Comparison of ENCODE assay signal across 15 mouse cellular contexts in the genomic region with DNA sequence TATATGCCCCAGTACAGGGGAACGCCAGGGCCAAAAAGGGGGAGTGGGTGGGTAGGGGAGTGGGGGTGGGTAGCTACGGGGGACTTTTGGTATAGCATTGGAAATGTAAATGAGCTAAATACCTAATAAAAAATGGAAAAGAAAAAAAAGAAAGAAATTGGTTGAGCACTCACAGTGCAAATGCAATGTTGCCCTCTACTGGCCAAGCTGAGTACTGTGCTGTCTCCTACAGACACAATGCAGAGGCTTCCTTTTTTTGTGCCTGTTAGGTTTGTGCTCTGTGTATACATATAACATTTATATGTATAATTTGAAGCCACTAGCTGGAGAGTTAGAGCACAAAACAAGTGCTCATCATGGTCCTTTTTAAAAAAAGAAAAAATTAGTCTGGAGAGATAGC. TPM values are rescaled to one million over a fixed set of nuclear protein-coding genes. Genes with fewer than 3 reads are reported as not detected.
DNase-seq lines count a peak whose midpoint lies in the region; ATAC-seq and TF ChIP-seq lines count a peak whose summit lies in the region.
"Not testable (repeated sequence)": the region's sequence is repeated elsewhere in the genome, so short reads cannot be mapped to it uniquely, and the experiment has no call there.
"Had no signal": no experiment of that assay in that cellular context is flagged by ENCODE, and none has a peak within 500 bp of the region (broad histone marks: within the 10 kb centered on the region; RNA-seq: fewer than 3 reads in every experiment).

No protein-coding gene starts in this region.

- ATAC-seq in G1E (ENCODE audit: extremely low read depth, insufficient number of reproducible peaks, low FRiP score, poor library complexity, severe bottlenecking); hindbrain, postnatal 0 days; midbrain, postnatal 0 days (ENCODE audit: low FRiP score): not testable (repeated sequence)

- not testable (repeated sequence) for H3K36me3 ChIP-seq in G1E (replicated peaks); forebrain, embryonic 10.5 days (replicated peaks); hindbrain, postnatal 0 days (ENCODE audit: insufficient read depth, low read length); midbrain, postnatal 0 days (ENCODE audit: insufficient read depth, low read length)
- peaks cover 12% of the 10 kb centered on the region for H3K36me3 ChIP-seq in liver, adult 2 months (ENCODE audit: control insufficient read depth, insufficient read depth, low read length)

- 78% methylated on average over 2 of the region's 2 CpGs for WGBS in forebrain, embryonic 10.5 days
- 90% methylated on average over 2 of the region's 2 CpGs for WGBS in hindbrain, postnatal 0 days
- 64% methylated on average over 2 of the region's 2 CpGs for WGBS in liver, adult 2 months
- WGBS in midbrain, postnatal 0 days, result 67% methylated on average over 1 of the region's 2 CpGs

- not testable (repeated sequence) for H3K27ac ChIP-seq in forebrain, embryonic 10.5 days; hindbrain, postnatal 0 days; liver, adult 2 months (replicated peaks; ENCODE audit: insufficient read depth, low read depth, low read length); midbrain, postnatal 0 days (ENCODE audit: low read depth, low read length)

- not testable (repeated sequence) for TF ChIP-seq POLR2A in liver, adult 2 months (IDR thresholded peaks at IDR 0.05; ENCODE audit: extremely low read depth, insufficient read depth, low read length)

- not testable (repeated sequence) for H3K9ac ChIP-seq in hindbrain, postnatal 0 days (replicated peaks; ENCODE audit: low read length); liver, adult 2 months (ENCODE audit: low read depth, low read length); midbrain, postnatal 0 days (replicated peaks; ENCODE audit: low read length, poor library complexity, severe bottlenecking)

- H3K4me3 ChIP-seq in G1E (ENCODE audit: low read depth, low read length); forebrain, embryonic 10.5 days; hindbrain, postnatal 0 days (ENCODE audit: low read length); liver, adult 2 months (ENCODE audit: insufficient read depth, low read depth, low read length); midbrain, postnatal 0 days (ENCODE audit: low read depth, low read length): not testable (repeated sequence)

- H3K9me3 ChIP-seq in G1E (replicated peaks); forebrain, embryonic 10.5 days; hindbrain, postnatal 0 days (ENCODE audit: low read length); midbrain, postnatal 0 days (ENCODE audit: low read length): not testable (repeated sequence)

- H3K4me1 ChIP-seq in G1E (ENCODE audit: insufficient read depth, low read depth, low read length); forebrain, embryonic 10.5 days; hindbrain, postnatal 0 days (ENCODE audit: insufficient read depth, low read length); liver, adult 2 months (ENCODE audit: control insufficient read depth, insufficient read depth, low read length); midbrain, postnatal 0 days (ENCODE audit: insufficient read depth, low read length): not testable (repeated sequence)

- DNase-seq in G1E (ENCODE audit: low spot score), result not testable (repeated sequence)
- DNase-seq in c-Kit-positive CD71-negative TER-119-negative erythroid progenitor cells, embryonic 14.5 days (ENCODE audit: low read depth), result peak; percentile 14
- DNase-seq in forebrain, embryonic 10.5 days (ENCODE audit: extremely low spot score, low spot score), result peak; percentile 15
- peak; percentile 22 for DNase-seq in hindbrain, postnatal 0 days (ENCODE audit: low spot score)
- DNase-seq in layer of hippocampus, adult 11-12 months (ENCODE audit: low spot score), result peak; percentile 28
- peak; percentile 56 for DNase-seq in liver, adult 2 months (ENCODE audit: extremely low read depth, low read depth, low spot score)
- peak; percentile 19 for DNase-seq in midbrain, postnatal 0 days (ENCODE audit: low spot score)
- peak; percentile 45 for DNase-seq in testis, postnatal 10 days (ENCODE audit: low spot score)

- not testable (repeated sequence) for H3K27me3 ChIP-seq in G1E (ENCODE audit: insufficient read depth, low read length); forebrain, embryonic 10.5 days (ENCODE audit: poor library complexity, severe bottlenecking); hindbrain, postnatal 0 days (ENCODE audit: insufficient read depth, low read length); liver, adult 2 months (ENCODE audit: control insufficient read depth, insufficient read depth, low read length); midbrain, postnatal 0 days (ENCODE audit: insufficient read depth, low read length)

- TF ChIP-seq CTCF in G1E (IDR thresholded peaks at IDR 0.05; ENCODE audit: low read depth, low read length), result peak; percentile 29; the same call in 1 of the 2 replicates
- peak; percentile 64 for TF ChIP-seq CTCF in hindbrain, postnatal 0 days (IDR thresholded peaks at IDR 0.05; ENCODE audit: low read depth)
- peak; percentile 34; the same call in 1 of the 2 replicates for TF ChIP-seq CTCF in liver, adult 2 months (IDR thresholded peaks at IDR 0.05; ENCODE audit: low read depth, low read length)
- peak; percentile 61 for TF ChIP-seq CTCF in midbrain, postnatal 0 days (IDR thresholded peaks at IDR 0.05)

- not testable (repeated sequence) for H3K79me2 ChIP-seq in liver, adult 2 months (ENCODE audit: control insufficient read depth, insufficient read depth, low read length)

- H3K4me2 ChIP-seq in hindbrain, postnatal 0 days (ENCODE audit: low read depth, low read length); midbrain, postnatal 0 days (ENCODE audit: low read depth, low read length, poor library complexity, severe bottlenecking): not testable (repeated sequence)

RNA-seq across cellular contexts. Expression of gene Mup3, which starts 16.2 kb away (rescaled TPM):
- total RNA-seq in G1E (2014; fragmentation: Nextera tagmentation), result not detected in 2 replicates
- not detected in 2 replicates for total RNA-seq in G1E (2017)
- not detected in 2 replicates for polyA plus RNA-seq in G1E (2012)
- polyA plus RNA-seq in forebrain, embryonic 10.5 days (2016; fragmentation: Nextera tagmentation; extraction: Ambion mirVana), result not detected in 2 replicates
- not detected in 2 replicates for total RNA-seq in hindbrain, postnatal 0 days (2014; rRNA removed)
- not detected in 2 replicates for polyA plus RNA-seq in hindbrain, postnatal 0 days (2015; fragmentation: Nextera tagmentation; extraction: Ambion mirVana)
- total RNA-seq in liver, adult 2 months (2014; rRNA removed), result 3,491 and 9,418 TPM in 2 replicates
- 796 and 1,349 TPM in 2 replicates for polyA plus RNA-seq in liver, adult 2 months (2012; rRNA removed)
- not detected in 2 replicates for total RNA-seq in midbrain, postnatal 0 days (2014; rRNA removed)
- not detected in 2 replicates for polyA plus RNA-seq in midbrain, postnatal 0 days (2015; fragmentation: Nextera tagmentation; extraction: Ambion mirVana)
- total RNA-seq: megakaryocyte-erythroid progenitor cell, adult 5-6 weeks had no signal
- polyA plus RNA-seq: heart, embryonic 13.5 days; hindbrain, embryonic 16.5 days; liver, embryonic 12.5 days; neural tube, embryonic 11.5 days; stomach, embryonic 16.5 days had no signal

RNA-seq across cellular contexts. Expression of gene Mup21, which starts 47.3 kb away (rescaled TPM):
- total RNA-seq in G1E (2014; fragmentation: Nextera tagmentation), result not detected in 2 replicates
- total RNA-seq in G1E (2017), result not detected in 2 replicates
- not detected in 2 replicates for polyA plus RNA-seq in G1E (2012)
- not detected in 2 replicates for polyA plus RNA-seq in forebrain, embryonic 10.5 days (2016; fragmentation: Nextera tagmentation; extraction: Ambion mirVana)
- total RNA-seq in hindbrain, postnatal 0 days (2014; rRNA removed), result not detected in 2 replicates
- polyA plus RNA-seq in hindbrain, postnatal 0 days (2015; fragmentation: Nextera tagmentation; extraction: Ambion mirVana), result not detected in 2 replicates
- 5.9 and 7.9 TPM in 2 replicates for total RNA-seq in liver, adult 2 months (2014; rRNA removed)
- polyA plus RNA-seq in liver, adult 2 months (2012; rRNA removed), result 0.20 and 0.40 TPM in 2 replicates
- not detected in 2 replicates for total RNA-seq in midbrain, postnatal 0 days (2014; rRNA removed)
- not detected in 2 replicates for polyA plus RNA-seq in midbrain, postnatal 0 days (2015; fragmentation: Nextera tagmentation; extraction: Ambion mirVana)
- total RNA-seq: gastrocnemius, adult 18-20 months; megakaryocyte-erythroid progenitor cell, adult 5-6 weeks had no signal
- polyA plus RNA-seq: heart, embryonic 13.5 days; hindbrain, embryonic 16.5 days; liver, embryonic 12.5 days; neural tube, embryonic 11.5 days; stomach, embryonic 16.5 days had no signal

RNA-seq across cellular contexts. Expression of gene Mup20, which starts 49.4 kb away (rescaled TPM):
- not detected in 2 replicates for total RNA-seq in G1E (2014; fragmentation: Nextera tagmentation)
- not detected in 2 replicates for total RNA-seq in G1E (2017)
- polyA plus RNA-seq in G1E (2012), result not detected in 2 replicates
- not detected in 2 replicates for polyA plus RNA-seq in forebrain, embryonic 10.5 days (2016; fragmentation: Nextera tagmentation; extraction: Ambion mirVana)
- not detected in 2 replicates for total RNA-seq in hindbrain, postnatal 0 days (2014; rRNA removed)
- not detected in 2 replicates for polyA plus RNA-seq in hindbrain, postnatal 0 days (2015; fragmentation: Nextera tagmentation; extraction: Ambion mirVana)
- 305 and 383 TPM in 2 replicates for total RNA-seq in liver, adult 2 months (2014; rRNA removed)
- 14.3 and 24.3 TPM in 2 replicates for polyA plus RNA-seq in liver, adult 2 months (2012; rRNA removed)
- total RNA-seq in midbrain, postnatal 0 days (2014; rRNA removed), result not detected in 2 replicates
- not detected in 2 replicates for polyA plus RNA-seq in midbrain, postnatal 0 days (2015; fragmentation: Nextera tagmentation; extraction: Ambion mirVana)
- total RNA-seq: megakaryocyte-erythroid progenitor cell, adult 5-6 weeks had no signal
- polyA plus RNA-seq: heart, embryonic 13.5 days; hindbrain, embryonic 16.5 days; liver, embryonic 12.5 days; neural tube, embryonic 11.5 days; stomach, embryonic 16.5 days had no signal

Comparison
In these comparisons a context has a peak if more than half of its experiments do, and no peak if none do; other contexts are left out.
1. RNA of gene Mup3, which starts 16.2 kb away (polyA plus RNA-seq): 796 to 1,349 TPM in liver, adult 2 months; not detected in G1E, not detected in forebrain, embryonic 10.5 days, not detected in hindbrain, postnatal 0 days and not detected in midbrain, postnatal 0 days; every median in the first group is over 100 times any median in the second.
2. RNA of gene Mup20, which starts 49.4 kb away (polyA plus RNA-seq): 14.3 to 24.3 TPM in liver, adult 2 months; not detected in G1E, not detected in forebrain, embryonic 10.5 days, not detected in hindbrain, postnatal 0 days and not detected in midbrain, postnatal 0 days; every median in the first group is over 10 times any median in the second.
3. Peak in every context shown above with its lines, with median percentiles within 50 percentile points of each other: CTCF ChIP-seq.